Comparison of ENCODE assay signal across 13 mouse cellular contexts in genomic region chr13:114584566-114584965, GRCm38 (mm10).
DNase-seq lines count a peak whose midpoint lies in the region; ATAC-seq and TF ChIP-seq lines count a peak whose summit lies in the region.
"Had no signal": no experiment of that assay in that cellular context is flagged by ENCODE, and none has a peak within 500 bp of the region (broad histone marks: within the 10 kb centered on the region; RNA-seq: fewer than 3 reads in every experiment).

No protein-coding gene starts in this region.

- H3K9me3 ChIP-seq in lung, embryonic 14.5 days (ENCODE audit: low read depth, low read length) = no peaks in the 10 kb centered on the region
- H3K9me3 ChIP-seq in stomach, postnatal 0 days (ENCODE audit: control insufficient read depth, low read length) = no peaks in the 10 kb centered on the region

- H3K27me3 ChIP-seq in lung, embryonic 14.5 days (ENCODE audit: insufficient read depth, low read length) = no peaks in the 10 kb centered on the region
- no peaks in the 10 kb centered on the region for H3K27me3 ChIP-seq in stomach, postnatal 0 days (ENCODE audit: control insufficient read depth, insufficient read depth, low read length)
- H3K27me3 ChIP-seq: megakaryocyte, embryonic 14.5 days had no signal

- no peaks in the 10 kb centered on the region for H3K4me1 ChIP-seq in lung, embryonic 14.5 days (ENCODE audit: insufficient read depth)
- H3K4me1 ChIP-seq in stomach, postnatal 0 days (replicated peaks; ENCODE audit: control insufficient read depth, insufficient read depth) = no peaks in the 10 kb centered on the region
- H3K4me1 ChIP-seq: megakaryocyte, embryonic 14.5 days had no signal

- H3K36me3 ChIP-seq in lung, embryonic 14.5 days (ENCODE audit: insufficient read depth) = no peaks in the 10 kb centered on the region
- no peaks in the 10 kb centered on the region for H3K36me3 ChIP-seq in stomach, postnatal 0 days (ENCODE audit: control insufficient read depth, insufficient read depth, low read length)

- DNase-seq in layer of hippocampus, adult 9-11 months = peak; percentile 6
- DNase-seq in layer of hippocampus, adult 9-10 months (ENCODE audit: low spot score) = no peak
- peak; percentile 65 for DNase-seq in fibroblast of lung, adult 2 months (ENCODE audit: low read depth)
- peak; percentile 81 for DNase-seq in lung, embryonic 14.5 days
- no peak for DNase-seq in stomach, postnatal 0 days (ENCODE audit: low spot score)
- no peak for DNase-seq in kidney, postnatal 25 days
- DNase-seq in cerebellum, adult 9-11 months = no peak
- DNase-seq in thymus, postnatal 0 days (ENCODE audit: low spot score) = no peak
- DNase-seq: cerebellum, adult 2 months; right cerebral cortex, postnatal 4 days had no signal

- peak; percentile 76 for ATAC-seq in lung, embryonic 14.5 days (ENCODE audit: insufficient read depth)
- ATAC-seq in stomach, postnatal 0 days (ENCODE audit: low FRiP score, low TSS enrichment) = no peak
- ATAC-seq: inflammation-experienced regulatory T-cells, adult 6 months had no signal

- TF ChIP-seq CTCF in lung, embryonic 14.5 days (IDR thresholded peaks at IDR 0.05; ENCODE audit: low read depth) = no peak
- no peak for TF ChIP-seq CTCF in stomach, postnatal 0 days (IDR thresholded peaks at IDR 0.05; ENCODE audit: low read depth)

- peak overlapping the region; percentile 38 for H3K4me2 ChIP-seq in lung, embryonic 14.5 days
- H3K4me2 ChIP-seq in stomach, postnatal 0 days (replicated peaks; ENCODE audit: low read depth) = peak overlapping the region; percentile 20; the same call in 1 of the 2 replicates

- no peak overlapping the region for H3K4me3 ChIP-seq in lung, embryonic 14.5 days (ENCODE audit: low read depth, low read length)
- H3K4me3 ChIP-seq in stomach, postnatal 0 days (ENCODE audit: low read depth, low read length) = no peak overlapping the region
- H3K4me3 ChIP-seq: heart, adult 2 months; megakaryocyte, embryonic 14.5 days had no signal

- WGBS in lung, embryonic 14.5 days = 20% methylated on average over 7 of the region's 7 CpGs
- WGBS in stomach, postnatal 0 days = 40% methylated on average over 7 of the region's 7 CpGs

- 0 out of 2 replicates have a peak overlapping the region, but pooled peaks have one; percentile 62 for H3K27ac ChIP-seq in lung, embryonic 14.5 days (ENCODE audit: low read depth)
- no peak overlapping the region for H3K27ac ChIP-seq in stomach, postnatal 0 days (replicated peaks)
- H3K27ac ChIP-seq: heart, adult 2 months had no signal

- H3K9ac ChIP-seq in lung, embryonic 14.5 days = no peak overlapping the region
- H3K9ac ChIP-seq in stomach, postnatal 0 days (ENCODE audit: low read length) = no peak overlapping the region

- TF ChIP-seq EP300 in stomach, postnatal 0 days (optimal IDR thresholded peaks at IDR 0.05) = no peak

Comparison
In these comparisons a context has a peak if more than half of its experiments do, and no peak if none do; other contexts are left out.
1. DNase-seq: peak in layer of hippocampus, adult 9-11 months (single experiment), fibroblast of lung, adult 2 months (single experiment) and lung, embryonic 14.5 days (single experiment); none in layer of hippocampus, adult 9-10 months (single experiment), stomach, postnatal 0 days (single experiment), kidney, postnatal 25 days (0 of 2), cerebellum, adult 9-11 months (single experiment) and thymus, postnatal 0 days (single experiment).